Mouse (Mus musculus): ENCODE data around the gene Gm9999.
"Not testable (repeated sequence)": the region's sequence is repeated elsewhere in the genome, so short reads cannot be mapped to it uniquely, and the experiment has no call there.

Gene Gm9999

GRCm38 (mm10) chr7:46999983-47000643 lies 16.7 kb downstream of the Gm9999 start:
- no peak for DNase-seq (ENCODE audit: low spot score in 2 of 2)

DNA sequence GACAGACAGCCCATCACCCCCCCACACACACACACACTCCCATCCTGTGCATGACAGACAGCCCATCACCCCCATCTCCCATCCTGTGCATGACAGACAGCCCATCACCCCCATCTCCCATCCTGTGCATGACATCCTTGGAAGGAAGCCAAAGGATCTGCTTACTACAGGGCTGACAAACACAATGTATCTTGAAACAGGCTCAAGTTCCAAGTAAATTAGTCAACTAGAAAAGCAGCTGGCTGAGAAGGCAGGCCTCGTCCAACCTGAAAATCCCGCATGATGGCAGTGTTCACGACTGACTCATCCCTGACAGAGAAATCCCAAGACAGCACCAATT lies 17.2 kb downstream of the Gm9999 start:
- DNase-seq (ENCODE audit: low spot score in 2 of 2) = no peak

- DNase-seq (ENCODE audit: low spot score in 2 of 2) = no peak
Measured at GRCm38 (mm10) chr7:47001125-47001899, 17.9 kb downstream of the Gm9999 start.

DNA sequence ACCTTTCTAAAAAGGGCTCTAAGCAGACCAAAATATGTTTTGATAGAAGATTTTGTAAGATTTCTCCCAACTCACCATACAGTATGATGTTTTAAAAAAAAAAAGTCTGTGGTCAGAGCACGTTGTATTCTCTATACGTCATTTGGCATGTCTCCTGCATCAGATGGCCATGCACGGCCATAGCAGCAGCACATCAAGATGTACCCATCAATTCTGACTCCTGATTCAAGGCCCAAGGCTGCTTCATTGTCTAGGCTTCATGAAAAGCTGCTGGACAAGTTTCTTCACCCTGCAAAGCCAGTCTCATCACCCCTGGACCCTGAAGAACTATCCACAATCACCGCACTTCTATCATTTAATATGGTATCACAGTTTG lies 18.5 kb downstream of the Gm9999 start:
- DNase-seq (ENCODE audit: low spot score in 2 of 2) = no peak

DNA sequence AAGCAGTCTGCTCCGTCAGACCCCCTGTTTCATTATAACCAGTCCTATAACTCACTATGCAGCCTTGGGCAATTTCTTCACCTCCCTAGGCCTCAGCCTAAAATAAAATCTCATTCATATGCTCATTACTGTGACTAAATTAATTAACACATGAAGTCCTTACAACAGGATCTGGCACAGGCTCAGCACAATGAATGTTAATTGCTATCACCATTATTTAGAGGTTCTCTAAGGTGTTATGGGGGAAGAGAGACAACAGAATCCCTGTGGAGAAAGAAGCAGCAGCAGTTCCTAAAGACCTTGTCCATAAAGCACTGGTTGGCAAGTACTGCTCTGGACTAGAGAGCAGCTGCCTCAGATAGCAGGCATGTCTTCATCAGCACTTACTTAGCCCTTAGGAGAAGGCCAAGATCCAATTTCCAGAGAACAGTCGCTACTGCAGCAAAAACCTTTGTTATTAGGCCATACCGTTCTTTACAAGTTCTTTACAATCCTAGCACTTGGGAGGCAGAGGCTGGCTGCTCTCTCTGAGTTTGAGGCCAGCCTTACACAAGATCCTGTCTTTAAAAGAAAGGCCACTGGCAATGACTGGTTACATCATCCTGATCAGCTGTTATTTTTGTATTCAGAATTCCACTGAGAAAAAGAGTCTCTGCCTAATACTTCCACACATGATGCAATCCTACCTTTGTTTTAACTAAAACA lies 20.2 kb downstream of the Gm9999 start:
- DNase-seq (ENCODE audit: low spot score in 2 of 2) = no peak

- DNase-seq (ENCODE audit: low spot score in 2 of 2) = no peak
Measured at GRCm38 (mm10) chr7:47007109-47007780, 23.9 kb downstream of the Gm9999 start.

GRCm38 (mm10) chr7:47007818-47008167 lies 24.4 kb downstream of the Gm9999 start:
- no peak for DNase-seq (ENCODE audit: low spot score in 2 of 2)

GRCm38 (mm10) chr7:47008168-47008993 lies 25.0 kb downstream of the Gm9999 start, which contains the start of gene Spty2d1:
TSS of gene Spty2d1 (minus strand) at chr7:47008411.
- DNase-seq (ENCODE audit: low spot score in 2 of 2) = peak; percentile 94 to 99

- no peak for DNase-seq (ENCODE audit: low spot score in 2 of 2)
Measured at GRCm38 (mm10) chr7:47013131-47013767, 29.9 kb downstream of the Gm9999 start.

DNA sequence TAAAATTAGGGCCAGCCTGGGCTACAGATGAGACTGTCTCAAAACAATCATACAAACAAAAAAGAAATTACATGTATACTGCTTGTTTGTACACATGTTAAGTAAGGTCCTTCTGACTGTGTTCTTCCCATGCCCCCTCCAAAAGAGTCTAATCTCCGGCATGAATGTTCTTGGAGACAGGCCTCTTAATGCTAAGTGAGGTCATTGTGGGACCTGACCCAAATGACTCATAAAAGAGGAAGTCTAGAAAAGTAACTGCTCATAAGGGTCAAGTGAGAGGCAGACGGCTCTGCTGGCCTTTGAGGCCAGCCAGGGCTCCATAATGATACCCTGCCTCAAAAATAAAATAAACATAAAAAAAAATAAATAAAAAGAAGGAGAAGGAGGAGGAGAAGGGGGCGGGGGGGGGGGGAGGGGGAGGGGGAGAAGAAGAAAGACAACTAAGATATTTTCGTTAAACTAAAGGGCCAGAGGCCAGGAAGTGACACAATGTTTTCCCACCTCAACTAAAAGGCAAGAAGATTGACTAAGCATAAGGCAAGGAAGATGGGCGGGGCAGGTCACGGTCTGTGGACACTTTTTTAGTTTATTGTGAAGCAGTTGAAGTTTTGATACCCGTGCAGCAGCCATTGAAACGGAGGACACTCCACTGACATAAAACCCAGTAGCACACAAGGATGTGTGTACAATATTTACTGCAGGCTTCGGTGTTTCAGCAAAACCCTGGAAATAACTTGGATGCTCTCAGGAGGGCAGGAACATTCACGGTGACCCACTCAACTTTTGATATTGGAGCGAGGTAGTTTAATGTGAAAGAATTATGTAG lies 31.4 kb downstream of the Gm9999 start:
- no peak for DNase-seq (ENCODE audit: low spot score in 2 of 2)

DNA sequence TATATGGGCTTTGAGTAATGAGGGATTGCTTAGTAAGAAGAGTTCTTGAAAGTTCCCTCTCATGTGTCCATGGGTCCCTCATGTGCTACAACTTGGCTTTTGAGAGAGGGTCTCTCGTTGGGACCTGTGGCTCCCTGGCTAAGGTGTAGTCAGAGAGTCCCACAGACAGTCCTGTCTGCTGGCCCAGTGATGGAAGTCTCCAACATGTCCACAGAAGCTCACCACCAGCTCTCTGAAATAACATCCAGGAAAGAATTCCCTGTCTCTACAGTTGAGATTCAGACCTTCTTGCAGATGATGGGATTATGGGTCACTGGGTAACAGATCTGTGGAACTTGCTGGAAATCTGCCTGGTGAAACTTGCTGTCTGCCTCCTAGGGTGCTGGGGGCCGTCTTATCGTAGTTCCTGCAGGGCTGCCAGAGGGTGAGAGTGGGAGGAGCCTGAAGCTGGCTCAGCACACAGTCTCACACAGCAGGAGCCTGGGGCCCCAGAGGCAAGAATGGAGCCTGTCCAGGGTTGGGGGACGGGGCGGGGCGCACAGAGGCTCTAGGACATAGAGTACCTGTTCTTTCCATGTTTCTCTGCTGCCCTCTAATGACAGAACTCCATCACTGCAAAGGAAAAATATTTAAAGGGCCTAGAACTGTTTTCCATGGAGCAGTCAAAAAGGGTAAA lies 32.1 kb downstream of the Gm9999 start:
- DNase-seq (ENCODE audit: low spot score in 2 of 2) = peak in 1 of 2 experiments; percentile 74

DNA sequence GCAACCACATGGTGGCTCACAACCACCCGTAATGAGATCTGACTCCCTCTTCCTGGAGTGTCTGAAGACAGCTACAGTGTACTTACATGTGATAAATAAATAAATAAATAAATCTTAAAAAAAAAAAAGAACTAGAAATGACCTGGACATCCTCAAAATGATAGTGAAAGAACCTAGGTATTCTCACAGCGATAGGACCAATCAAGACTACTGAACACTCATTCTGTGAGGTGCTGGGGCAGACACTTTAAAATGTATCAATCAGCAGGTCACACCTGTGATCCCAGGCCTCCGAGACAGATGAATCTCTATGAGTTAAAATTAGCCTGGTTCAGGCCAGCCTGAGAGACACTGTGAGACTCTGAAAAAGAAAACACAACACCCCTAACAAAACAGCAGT lies 33.2 kb downstream of the Gm9999 start:
- DNase-seq (ENCODE audit: low spot score in 2 of 2) = no peak

- no peak for DNase-seq (ENCODE audit: low spot score in 2 of 2)
Measured at GRCm38 (mm10) chr7:47017146-47017545, 33.8 kb downstream of the Gm9999 start.

- no peak for DNase-seq (ENCODE audit: low spot score in 2 of 2)
Measured at GRCm38 (mm10) chr7:47019641-47020040, 36.3 kb downstream of the Gm9999 start.

DNA sequence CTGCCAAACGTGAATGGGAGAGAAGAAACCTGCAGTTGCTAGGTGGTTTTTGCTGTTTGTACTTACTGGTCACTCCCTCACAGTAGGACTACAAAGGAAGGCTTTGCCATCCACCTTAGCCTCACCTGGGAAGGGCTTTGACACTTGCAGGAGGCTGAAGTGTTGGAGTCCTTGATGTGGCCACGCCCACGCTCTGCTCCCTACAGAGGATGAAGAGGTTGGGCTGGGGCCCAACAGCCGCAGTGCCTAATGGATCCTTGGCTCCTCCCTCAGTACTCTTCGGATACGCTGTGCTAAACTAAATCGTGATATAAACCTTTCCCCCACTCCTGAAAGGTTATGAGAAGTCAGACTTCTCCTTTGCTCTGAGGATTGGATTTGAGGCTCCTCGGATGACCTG lies 37.6 kb downstream of the Gm9999 start:
- no peak for DNase-seq (ENCODE audit: low spot score in 2 of 2)

DNA sequence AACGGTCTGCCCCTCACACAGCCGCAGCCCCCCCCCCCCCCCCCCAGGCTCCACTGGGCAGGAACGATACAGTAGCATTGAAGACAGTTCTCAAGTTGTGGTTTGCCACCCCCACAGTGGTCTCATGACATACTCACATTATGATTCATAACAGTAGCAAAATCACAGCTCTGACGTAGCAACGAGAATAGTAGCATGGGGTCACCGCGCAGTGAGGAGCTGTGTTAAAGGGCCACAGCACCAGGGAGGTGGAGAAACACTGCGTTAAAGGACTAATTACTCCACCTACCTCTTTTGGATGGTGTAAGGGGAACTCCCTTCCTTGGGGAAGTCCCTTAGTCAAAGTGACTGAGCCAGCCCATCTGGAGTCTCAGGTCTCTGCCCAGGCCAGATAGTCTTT lies 39.1 kb downstream of the Gm9999 start:
- no peak for DNase-seq (ENCODE audit: low spot score in 2 of 2)

DNA sequence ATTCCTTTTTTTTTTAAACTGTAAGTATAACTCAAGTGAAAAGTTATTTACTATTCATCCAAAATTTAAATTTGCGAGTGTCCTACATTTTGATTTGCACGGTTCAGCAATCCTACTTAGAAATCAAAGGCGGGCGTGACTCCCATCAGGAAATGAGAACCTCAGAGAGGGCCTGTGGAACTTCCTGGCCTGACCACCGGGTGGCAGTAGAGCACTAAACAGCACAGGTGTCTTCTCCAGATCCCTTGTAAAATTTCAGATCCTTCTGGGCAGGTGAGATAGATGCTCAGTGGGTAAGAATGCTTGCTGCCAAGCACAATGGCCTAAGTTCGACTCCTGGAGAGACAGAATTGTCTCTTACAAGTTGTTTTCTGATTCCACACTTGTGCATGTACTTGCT lies 40.1 kb downstream of the Gm9999 start:
- DNase-seq (ENCODE audit: low spot score in 2 of 2) = peak; percentile 86

DNA sequence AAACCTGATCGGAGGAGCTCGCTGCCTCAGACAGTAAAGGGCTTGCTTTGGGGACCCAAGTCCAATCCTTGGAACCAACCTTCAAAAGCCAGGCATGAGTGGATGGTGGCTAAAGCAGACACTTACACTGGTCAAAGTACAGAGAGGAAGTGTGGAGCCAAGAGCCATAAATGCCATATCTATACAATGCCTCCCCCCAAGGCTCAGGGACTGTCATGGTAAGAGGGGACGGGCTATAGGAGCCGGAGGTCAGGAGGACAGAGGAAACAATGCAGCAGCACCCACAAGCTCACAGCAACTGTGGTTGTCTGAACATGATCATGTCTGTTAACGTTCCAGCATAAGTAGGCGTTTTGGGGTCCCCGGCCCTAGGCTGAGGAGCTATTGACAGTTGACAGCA lies 41.1 kb downstream of the Gm9999 start:
- DNase-seq (ENCODE audit: low spot score in 2 of 2) = no peak

GRCm38 (mm10) chr7:47025429-47025828 lies 42.0 kb downstream of the Gm9999 start:
- no peak for DNase-seq (ENCODE audit: low spot score in 2 of 2)

- not testable (repeated sequence) for DNase-seq (ENCODE audit: low spot score in 2 of 2)
Measured at GRCm38 (mm10) chr7:47026899-47027298, 43.5 kb downstream of the Gm9999 start.
